ENCODE assay signal across 11 mouse cellular contexts in genomic region chr12:102616843-102617519, GRCm38 (mm10).
DNase-seq lines count a peak whose midpoint lies in the region; ATAC-seq and TF ChIP-seq lines count a peak whose summit lies in the region.
"Had no signal": no experiment of that assay in that cellular context is flagged by ENCODE, and none has a peak within 500 bp of the region (broad histone marks: within the 10 kb centered on the region; RNA-seq: fewer than 3 reads in every experiment).

No protein-coding gene starts in this region.

- no peak overlapping the region for H3K27ac ChIP-seq in lung, postnatal 0 days (ENCODE audit: low read length)
- H3K27ac ChIP-seq in limb, embryonic 14.5 days (replicated peaks; ENCODE audit: low read depth, low read length): no peak overlapping the region
- H3K27ac ChIP-seq: liver, embryonic 13.5 days had no signal

- WGBS in lung, postnatal 0 days: 40% methylated on average over 7 of the region's 7 CpGs
- WGBS in limb, embryonic 14.5 days: 30% methylated on average over 7 of the region's 7 CpGs

- DNase-seq in heart, adult 11 months: peak; percentile 89
- DNase-seq in heart, postnatal 25 days (ENCODE audit: low spot score): no peak
- DNase-seq in lung, postnatal 0 days (ENCODE audit: low spot score): no peak
- DNase-seq in lung, postnatal 4 days: no peak
- no peak for DNase-seq in limb, embryonic 14.5 days (ENCODE audit: low spot score)
- DNase-seq in right cerebral cortex, postnatal 14 days: no peak
- DNase-seq: liver, embryonic 13.5 days; right cerebral cortex, postnatal 25 days had no signal

- ATAC-seq in lung, postnatal 0 days: 0 out of 2 replicates have a peak, but pooled peaks have one; percentile 15
- peak; percentile 49 for ATAC-seq in common myeloid progenitor, adult 5-6 weeks (replicated peaks; ENCODE audit: low read depth, poor library complexity, severe bottlenecking)
- ATAC-seq in limb, embryonic 14.5 days (ENCODE audit: low FRiP score, low read depth): peak; percentile 54; the same call in 1 of the 2 replicates
- ATAC-seq in frontal cortex, adult (ENCODE audit: low TSS enrichment): no peak
- ATAC-seq: inflammation-experienced regulatory T-cells, adult 6 months had no signal

- peaks cover 6% of the 10 kb centered on the region; the same call in 1 of the 2 replicates for H3K4me1 ChIP-seq in lung, postnatal 0 days (ENCODE audit: insufficient read depth, low read depth, low read length)
- peaks cover 17% of the 10 kb centered on the region for H3K4me1 ChIP-seq in limb, embryonic 14.5 days (ENCODE audit: control insufficient read depth, insufficient read depth, low read length)

- no peak overlapping the region for H3K4me3 ChIP-seq in lung, postnatal 0 days (ENCODE audit: low read depth, low read length)
- no peak overlapping the region for H3K4me3 ChIP-seq in limb, embryonic 14.5 days (replicated peaks; ENCODE audit: low read length)
- H3K4me3 ChIP-seq: liver, embryonic 13.5 days had no signal

- H3K4me2 ChIP-seq in lung, postnatal 0 days (replicated peaks; ENCODE audit: low read depth, low read length): no peak overlapping the region
- H3K4me2 ChIP-seq in limb, embryonic 14.5 days (replicated peaks; ENCODE audit: low read depth, low read length, severe bottlenecking): no peak overlapping the region
- H3K4me2 ChIP-seq: liver, embryonic 13.5 days had no signal

- no peaks in the 10 kb centered on the region for H3K9me3 ChIP-seq in lung, postnatal 0 days (ENCODE audit: low read length)
- no peaks in the 10 kb centered on the region for H3K9me3 ChIP-seq in limb, embryonic 14.5 days (ENCODE audit: control insufficient read depth, low read length)
- H3K9me3 ChIP-seq: liver, embryonic 13.5 days had no signal

- no peak overlapping the region for H3K9ac ChIP-seq in lung, postnatal 0 days (replicated peaks; ENCODE audit: low read depth)
- no peak overlapping the region for H3K9ac ChIP-seq in limb, embryonic 14.5 days (ENCODE audit: low read depth, low read length, severe bottlenecking)
- H3K9ac ChIP-seq: liver, embryonic 13.5 days had no signal

- intact Hi-C loops in heart, postnatal 25 days (cut with DNase I): no loop called here

- no peak for TF ChIP-seq POLR2A in limb, embryonic 14.5 days (IDR thresholded peaks at IDR 0.05; ENCODE audit: borderline replicate concordance, extremely low read depth, insufficient read depth, insufficient read length)

- peak; percentile 61 for TF ChIP-seq CTCF in lung, postnatal 0 days (IDR thresholded peaks at IDR 0.05)

- H3K36me3 ChIP-seq in lung, postnatal 0 days (ENCODE audit: insufficient read depth, low read length): no peaks in the 10 kb centered on the region
- no peaks in the 10 kb centered on the region for H3K36me3 ChIP-seq in limb, embryonic 14.5 days (ENCODE audit: control insufficient read depth, insufficient read depth, low read length)

- no peaks in the 10 kb centered on the region for H3K27me3 ChIP-seq in lung, postnatal 0 days (replicated peaks; ENCODE audit: insufficient read depth, low read length)
- no peaks in the 10 kb centered on the region for H3K27me3 ChIP-seq in limb, embryonic 14.5 days (ENCODE audit: control insufficient read depth, insufficient read depth, low read length)
- H3K27me3 ChIP-seq: liver, embryonic 13.5 days had no signal

- no peak for TF ChIP-seq EP300 in lung, postnatal 0 days (IDR thresholded peaks at IDR 0.05)
